Comparison of ENCODE assay signal across 16 mouse cellular contexts in genomic region chr13:93427920-93428876, GRCm38 (mm10).
DNase-seq lines count a peak whose midpoint lies in the region; ATAC-seq and TF ChIP-seq lines count a peak whose summit lies in the region.
"Had no signal": no experiment of that assay in that cellular context is flagged by ENCODE, and none has a peak within 500 bp of the region (broad histone marks: within the 10 kb centered on the region; RNA-seq: fewer than 3 reads in every experiment).

No protein-coding gene starts in this region.

- H3K9me3 ChIP-seq in liver, embryonic 13.5 days (replicated peaks), result no peaks in the 10 kb centered on the region
- H3K9me3 ChIP-seq in forebrain, embryonic 13.5 days (replicated peaks), result no peaks in the 10 kb centered on the region
- H3K9me3 ChIP-seq in forebrain, embryonic 10.5 days, result no peaks in the 10 kb centered on the region
- H3K9me3 ChIP-seq: embryonic facial prominence, embryonic 12.5 days; hindbrain, embryonic 10.5 days; limb, embryonic 15.5 days had no signal

- intact Hi-C loops in gastrocnemius, adult 2 months (cut with DNase I), result no loop called here

- H3K9ac ChIP-seq in liver, embryonic 13.5 days, result peak overlapping the region; percentile 50
- H3K9ac ChIP-seq in forebrain, embryonic 13.5 days, result no peak overlapping the region
- H3K9ac ChIP-seq: embryonic facial prominence, embryonic 12.5 days; forebrain, postnatal 0 days; limb, embryonic 15.5 days had no signal

- peak overlapping the region; percentile 51 for H3K4me2 ChIP-seq in liver, embryonic 13.5 days
- no peak overlapping the region for H3K4me2 ChIP-seq in forebrain, embryonic 13.5 days
- H3K4me2 ChIP-seq: embryonic facial prominence, embryonic 12.5 days; limb, embryonic 15.5 days had no signal

- peak; percentile 97 for ATAC-seq in liver, embryonic 13.5 days (ENCODE audit: low read depth)
- ATAC-seq in forebrain, embryonic 13.5 days, result no peak
- ATAC-seq: forebrain, postnatal 0 days had no signal

- peak; percentile 21 for DNase-seq in kidney, adult 11 months
- no peak for DNase-seq in kidney, adult 18-20 months
- DNase-seq in 416B (ENCODE audit: low read depth), result peak; percentile 74
- peak; percentile 81 for DNase-seq in c-Kit-positive CD71-positive TER-119-negative erythroid progenitor cells, embryonic 14.5 days (ENCODE audit: low read depth)
- peak; percentile 57 for DNase-seq in liver, embryonic 13.5 days
- no peak for DNase-seq in gastrocnemius, adult 2 months
- DNase-seq in forebrain, embryonic 10.5 days (ENCODE audit: extremely low spot score, low spot score), result no peak
- DNase-seq: cerebellum, adult 9-11 months; forebrain, postnatal 0 days; heart, adult 11 months; retina, postnatal 1 day; thymus, postnatal 4 days had no signal

- no peaks in the 10 kb centered on the region for H3K27me3 ChIP-seq in liver, embryonic 13.5 days
- no peaks in the 10 kb centered on the region for H3K27me3 ChIP-seq in forebrain, embryonic 13.5 days
- H3K27me3 ChIP-seq in forebrain, embryonic 10.5 days (ENCODE audit: poor library complexity, severe bottlenecking), result no peaks in the 10 kb centered on the region
- H3K27me3 ChIP-seq: embryonic facial prominence, embryonic 12.5 days; limb, embryonic 15.5 days had no signal

- H3K4me1 ChIP-seq in liver, embryonic 13.5 days (replicated peaks), result peaks cover 53% of the 10 kb centered on the region
- no peaks in the 10 kb centered on the region for H3K4me1 ChIP-seq in forebrain, embryonic 13.5 days
- no peaks in the 10 kb centered on the region for H3K4me1 ChIP-seq in forebrain, embryonic 10.5 days
- H3K4me1 ChIP-seq: embryonic facial prominence, embryonic 12.5 days; hindbrain, embryonic 10.5 days; limb, embryonic 15.5 days had no signal

- 0 out of 2 replicates have a peak, but pooled peaks cover 3% of the 10 kb centered on the region for H3K36me3 ChIP-seq in liver, embryonic 13.5 days
- H3K36me3 ChIP-seq in forebrain, embryonic 13.5 days (ENCODE audit: poor library complexity, severe bottlenecking), result peaks cover 16% of the 10 kb centered on the region
- H3K36me3 ChIP-seq in forebrain, embryonic 10.5 days (replicated peaks), result peaks cover 11% of the 10 kb centered on the region; the same call in 1 of the 2 replicates

- H3K27ac ChIP-seq in liver, embryonic 13.5 days, result peak overlapping the region; percentile 94
- H3K27ac ChIP-seq in gastrocnemius, adult 2 months, result no peak overlapping the region
- no peak overlapping the region for H3K27ac ChIP-seq in forebrain, embryonic 13.5 days
- no peak overlapping the region for H3K27ac ChIP-seq in forebrain, embryonic 10.5 days
- H3K27ac ChIP-seq: embryonic facial prominence, embryonic 12.5 days; hindbrain, embryonic 10.5 days; limb, embryonic 15.5 days had no signal

- 37% methylated on average over 5 of the region's 5 CpGs for WGBS in liver, embryonic 13.5 days (ENCODE audit: insufficient replicate concordance)
- 94% methylated on average over 5 of the region's 5 CpGs for WGBS in forebrain, embryonic 13.5 days
- WGBS in forebrain, embryonic 10.5 days, result 95% methylated on average over 5 of the region's 5 CpGs

- no peak for TF ChIP-seq CTCF in gastrocnemius, adult 2 months (IDR thresholded peaks at IDR 0.05)

- H3K4me3 ChIP-seq in liver, embryonic 13.5 days (replicated peaks), result no peak overlapping the region; the same call in 1 of the 2 replicates
- no peak overlapping the region for H3K4me3 ChIP-seq in gastrocnemius, adult 2 months
- no peak overlapping the region for H3K4me3 ChIP-seq in forebrain, embryonic 13.5 days
- H3K4me3 ChIP-seq in forebrain, embryonic 10.5 days, result no peak overlapping the region
- H3K4me3 ChIP-seq: embryonic facial prominence, embryonic 12.5 days; hindbrain, embryonic 10.5 days; limb, embryonic 15.5 days had no signal

Comparison
In these comparisons a context has a peak if more than half of its experiments do, and no peak if none do; other contexts are left out.
1. DNase-seq: peak in kidney, adult 11 months (single experiment), 416B (single experiment), c-Kit-positive CD71-positive TER-119-negative erythroid progenitor cells, embryonic 14.5 days (single experiment) and liver, embryonic 13.5 days (single experiment); none in kidney, adult 18-20 months (single experiment), gastrocnemius, adult 2 months (single experiment) and forebrain, embryonic 10.5 days (single experiment).